Mouse (Mus musculus) heart, adult 2 months (tissue): Measurements from ENCODE around the gene Micall2. TPM values are rescaled to one million over a fixed set of nuclear protein-coding genes. Genes with fewer than 3 reads are reported as not detected.

ENCODE experiments used
- DNase-seq, 2 experiments: peaks; one replicate each; pipeline ENCODE4 v3.0.0; 2021
- H3K27ac ChIP-seq: fragments of 200-600 bp; 2 replicates; pipeline ENCODE4 v1.8.1; 2022
- H3K27me3 ChIP-seq: fragments of 200-500 bp; 2 replicates; pipeline ENCODE4 v1.6.1; 2012; ENCODE audit warnings: mild to moderate bottlenecking, low read length, inconsistent platforms, mixed read lengths; ENCODE audit not compliant: control insufficient read depth, insufficient read depth
- H3K36me3 ChIP-seq: fragments of 200-500 bp; 2 replicates; pipeline ENCODE4 v1.6.1; 2012; ENCODE audit warnings: low read length, inconsistent platforms; ENCODE audit not compliant: control insufficient read depth, insufficient read depth
- H3K4me1 ChIP-seq: fragments of 200-500 bp; 2 replicates; pipeline ENCODE4 v1.6.1; 2011; ENCODE audit warnings: low read length; ENCODE audit not compliant: control insufficient read depth, insufficient read depth
- H3K4me3 ChIP-seq: fragments of 200-600 bp; 2 replicates; pipeline ENCODE4 v1.8.1; 2022
- H3K79me2 ChIP-seq: fragments of 200-500 bp; replicated peaks from 2 replicates; pipeline ENCODE4 v1.6.1; 2012; ENCODE audit warnings: mild to moderate bottlenecking, inconsistent platforms, low read length, moderate library complexity, mixed read lengths; ENCODE audit not compliant: control insufficient read depth, insufficient read depth
- H3K9ac ChIP-seq: fragments of 200-500 bp; 2 replicates; pipeline ENCODE4 v1.6.1; 2012; ENCODE audit warnings: low read depth, mild to moderate bottlenecking, control low read depth, inconsistent platforms, low read length, mixed read lengths
- CTCF ChIP-seq: fragments of 200-600 bp; IDR thresholded peaks from 2 replicates; pipeline ENCODE4 v1.8.1; 2022; ENCODE audit warnings: antibody characterized with exemption, mild to moderate bottlenecking, moderate library complexity
- EP300 ChIP-seq: fragments of 200-500 bp; IDR thresholded peaks from 2 replicates; pipeline ENCODE4 v1.6.1; 2011; ENCODE audit warnings: low read depth, low read length, control low read depth; ENCODE audit not compliant: insufficient read depth
- POLR2A ChIP-seq: fragments of 200-500 bp; IDR thresholded peaks from 2 replicates; pipeline ENCODE4 v1.6.1; 2011; ENCODE audit warnings: mild to moderate bottlenecking, low read depth, low read length, control low read depth; ENCODE audit not compliant: insufficient read depth
- WGBS: fragments of 180-500 bp; shearing (Covaris S2); methylation state at CpG from one replicate; pipeline ENCODE4 v1.1.7; 2018; 5-methylcytosine and 5-hydroxymethylcytosine counted together
- intact Hi-C: fragments of 180-260 bp; cut with DNase I; formaldehyde crosslinking; loops from one replicate; pipeline ENCODE4 v1.15.1; 2025
- polyA plus RNA-seq: library from polyadenylated mRNA; depleted of rRNA; stranded (reverse); fragments of >200 nt; gene quantifications from 2 replicates; pipeline ENCODE4 v1.2.3, GENCODE M21; 2012
- total RNA-seq, 2 experiments: library from RNA; stranded (reverse); gene quantifications; 2 replicates each; pipeline ENCODE4 v1.2.3; 2021

Gene Micall2
- total and polyA plus RNA-seq, 3 experiments = 1.9 to 2.9 (median 2.0) TPM

DNA sequence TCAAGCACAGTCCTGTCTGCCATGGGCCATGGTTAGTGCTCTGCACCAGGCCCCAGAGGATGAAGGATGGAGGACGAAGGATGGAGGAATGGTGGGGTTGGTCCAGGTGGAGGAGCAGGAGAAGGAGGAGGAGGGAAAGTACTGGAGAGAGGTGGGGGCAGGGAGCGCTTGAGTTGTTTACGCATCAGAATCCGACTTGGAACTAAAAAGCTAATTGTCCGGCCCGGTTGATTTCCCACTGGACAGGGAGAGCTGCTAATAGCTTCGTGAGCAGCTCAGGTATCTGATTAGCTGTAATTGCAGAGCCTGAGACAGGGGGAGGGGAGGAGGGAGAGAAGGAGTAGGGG, 53.5 kb downstream of the Micall2 start:
- H3K9ac ChIP-seq = no peak overlapping the region
- 6% methylated on average over 7 of the region's 7 CpGs for WGBS
- H3K4me3 ChIP-seq = no peak overlapping the region
- TF ChIP-seq POLR2A = no peak
- TF ChIP-seq EP300 = no peak
- no peak for TF ChIP-seq CTCF
- no peak for DNase-seq
- no peaks in the 10 kb centered on the region for H3K36me3 ChIP-seq
- H3K79me2 ChIP-seq = no peaks in the 10 kb centered on the region
- intact Hi-C loops = no loop called here
- no peaks in the 10 kb centered on the region for H3K4me1 ChIP-seq
- H3K27ac ChIP-seq = no peak overlapping the region
- peaks cover 4% of the 10 kb centered on the region; the same call in 1 of the 2 replicates for H3K27me3 ChIP-seq

DNA sequence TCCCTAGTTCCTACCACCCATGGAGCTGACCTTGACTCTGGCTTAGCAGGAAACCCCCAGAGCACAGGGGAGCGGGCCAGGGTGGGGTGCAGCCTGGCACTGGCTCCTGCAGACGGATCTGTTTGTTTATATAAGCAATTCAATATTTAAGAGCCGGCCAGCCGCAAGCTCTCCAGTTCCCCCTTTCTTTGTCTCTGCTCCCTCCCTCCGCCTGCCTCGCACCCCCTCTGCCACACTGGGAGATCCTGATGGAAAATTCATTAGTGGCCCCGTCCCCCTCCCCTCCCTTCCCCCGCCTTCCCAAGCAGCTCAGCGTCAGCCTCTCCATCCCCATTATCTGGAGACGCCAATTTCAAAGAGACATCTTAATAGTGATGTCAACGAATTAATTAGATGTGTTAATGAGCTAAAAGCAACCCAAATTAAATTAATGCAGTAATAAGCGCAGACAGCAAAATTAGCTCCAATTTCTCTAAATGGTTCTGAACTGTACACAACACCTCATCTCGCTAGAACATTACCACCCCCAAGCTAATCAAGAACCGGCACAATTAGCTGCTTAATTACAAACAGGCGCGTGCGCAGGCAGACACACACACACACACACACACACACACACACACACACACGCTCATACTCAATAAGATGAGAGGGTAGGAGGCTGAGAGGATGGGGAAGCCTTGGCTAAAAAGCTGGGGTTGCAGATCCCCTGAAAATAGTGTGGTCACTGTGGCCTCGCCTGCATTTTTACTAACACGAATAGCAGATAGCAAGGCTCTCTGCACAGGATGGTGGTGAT, 54.1 kb downstream of the Micall2 start:
- Histone ChIP-seq H3K36me3 (no peaks in the 10 kb centered on the region), H3K27ac (no peak overlapping the region), H3K27me3 (peaks cover 2% of the 10 kb centered on the region; the same call in 1 of the 2 replicates), H3K9ac (no peak overlapping the region), H3K79me2 (no peaks in the 10 kb centered on the region), H3K4me3 (no peak overlapping the region), H3K4me1 (no peaks in the 10 kb centered on the region)
- no peak for DNase-seq
- no peak for TF ChIP-seq POLR2A
- TF ChIP-seq EP300 = no peak
- no peak for TF ChIP-seq CTCF
- WGBS = 8% methylated on average over 19 of the region's 20 CpGs
- intact Hi-C loops = no loop called here

DNA sequence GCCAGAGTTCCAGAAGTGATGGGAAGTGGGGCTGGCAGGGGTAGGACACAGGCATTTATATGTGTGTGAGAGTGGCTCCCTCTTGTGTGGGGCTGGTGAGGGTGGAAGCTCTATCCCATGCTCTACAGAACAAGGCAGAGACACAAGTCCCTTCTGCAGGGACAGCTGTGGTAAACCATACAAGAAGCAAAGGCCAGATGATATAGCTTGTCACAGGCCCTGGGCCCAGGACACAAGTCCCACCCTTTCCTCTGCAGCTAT, 60.5 kb downstream of the Micall2 start:
- no peak overlapping the region for H3K9ac ChIP-seq
- no peaks in the 10 kb centered on the region for H3K27me3 ChIP-seq
- H3K79me2 ChIP-seq = no peaks in the 10 kb centered on the region
- intact Hi-C loops = no loop called here
- H3K27ac ChIP-seq = no peak overlapping the region
- DNase-seq = no peak
- no peaks in the 10 kb centered on the region for H3K4me1 ChIP-seq
- H3K36me3 ChIP-seq = no peaks in the 10 kb centered on the region
- no peak overlapping the region for H3K4me3 ChIP-seq
- TF ChIP-seq POLR2A (no peak), CTCF (no peak), EP300 (no peak)

DNA sequence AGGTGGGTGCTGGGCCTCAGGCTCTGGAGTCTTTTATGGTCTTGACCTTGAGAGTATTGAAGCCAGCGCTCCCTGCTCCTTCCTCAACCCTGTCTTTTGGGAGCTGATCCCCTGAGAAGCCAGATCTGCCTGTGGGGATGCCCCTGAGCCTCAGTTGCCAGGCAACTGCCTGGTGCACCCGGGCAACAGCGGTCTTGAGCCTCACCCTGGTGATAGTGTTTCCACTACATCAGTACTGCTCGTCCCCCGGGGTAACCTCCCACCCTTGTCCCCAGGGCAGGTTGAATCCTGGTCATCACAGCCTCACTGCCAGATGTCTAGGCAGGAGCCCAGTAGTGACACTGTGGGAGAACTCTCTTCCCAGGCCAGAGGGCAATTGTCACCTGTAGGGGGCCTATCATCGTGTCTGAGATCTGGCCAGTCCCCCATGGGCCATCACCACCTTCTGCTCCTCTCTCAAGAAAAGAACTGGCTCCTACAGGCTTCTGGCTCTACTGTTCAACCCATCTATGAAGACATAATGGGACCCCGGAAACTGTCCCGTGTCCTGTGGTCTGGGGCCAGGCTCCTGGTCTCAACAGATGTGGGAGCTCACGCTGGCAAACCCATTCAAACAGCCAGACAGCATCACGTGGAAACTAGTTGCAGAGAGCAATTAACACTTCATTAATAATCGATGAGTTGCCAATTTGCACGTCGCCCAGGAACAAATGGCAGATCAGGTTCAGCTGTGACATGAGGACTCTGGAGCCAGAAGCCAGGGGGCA, 61.0 kb downstream of the Micall2 start:
- no peak for DNase-seq
- 23% methylated on average over 13 of the region's 13 CpGs for WGBS

DNA sequence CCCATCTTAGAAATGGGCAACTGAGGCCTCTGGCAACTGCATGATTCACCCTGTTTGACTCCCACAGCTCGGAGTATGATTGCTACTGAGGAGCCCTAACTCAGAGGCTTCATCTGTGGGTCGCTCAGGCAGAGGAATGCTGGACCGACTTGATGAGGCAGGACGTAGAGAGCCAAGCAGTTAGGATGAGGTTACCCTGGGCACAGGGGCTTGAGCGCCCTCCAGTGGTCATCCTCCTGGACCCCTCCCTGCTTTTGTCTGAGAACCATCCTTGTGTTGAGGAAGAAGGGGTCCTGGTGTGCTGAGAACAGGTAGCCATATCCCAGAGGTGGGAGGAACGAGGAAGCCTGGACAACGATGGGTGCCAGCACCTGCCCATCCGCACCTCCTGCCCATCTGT, 66.8 kb downstream of the Micall2 start:
- no peaks in the 10 kb centered on the region for H3K36me3 ChIP-seq
- H3K9ac ChIP-seq = no peak overlapping the region
- H3K4me3 ChIP-seq = no peak overlapping the region
- TF ChIP-seq CTCF (peak; percentile 54), POLR2A (no peak)
- DNase-seq = no peak
- H3K79me2 ChIP-seq = no peaks in the 10 kb centered on the region
- 11% methylated on average over 8 of the region's 8 CpGs for WGBS
- no peaks in the 10 kb centered on the region; the same call in 1 of the 2 replicates for H3K27me3 ChIP-seq
- intact Hi-C loops = loop anchor here (2.0 kb wide), 1 partner anchor 159 kb away; no protein-coding TSS in a partner anchor
- H3K27ac ChIP-seq = no peak overlapping the region
- no peaks in the 10 kb centered on the region for H3K4me1 ChIP-seq

More for the DNA sequence above, 61.0 kb downstream of the Micall2 start:
- TF ChIP-seq EP300 (no peak), CTCF (no peak), POLR2A (no peak)
- intact Hi-C loops = no loop called here
- H3K79me2 ChIP-seq = no peaks in the 10 kb centered on the region
- no peak overlapping the region for H3K9ac ChIP-seq
- no peaks in the 10 kb centered on the region for H3K36me3 ChIP-seq
- no peak overlapping the region for H3K4me3 ChIP-seq
- no peak overlapping the region for H3K27ac ChIP-seq
- H3K4me1 ChIP-seq = no peaks in the 10 kb centered on the region
- no peaks in the 10 kb centered on the region for H3K27me3 ChIP-seq

DNA sequence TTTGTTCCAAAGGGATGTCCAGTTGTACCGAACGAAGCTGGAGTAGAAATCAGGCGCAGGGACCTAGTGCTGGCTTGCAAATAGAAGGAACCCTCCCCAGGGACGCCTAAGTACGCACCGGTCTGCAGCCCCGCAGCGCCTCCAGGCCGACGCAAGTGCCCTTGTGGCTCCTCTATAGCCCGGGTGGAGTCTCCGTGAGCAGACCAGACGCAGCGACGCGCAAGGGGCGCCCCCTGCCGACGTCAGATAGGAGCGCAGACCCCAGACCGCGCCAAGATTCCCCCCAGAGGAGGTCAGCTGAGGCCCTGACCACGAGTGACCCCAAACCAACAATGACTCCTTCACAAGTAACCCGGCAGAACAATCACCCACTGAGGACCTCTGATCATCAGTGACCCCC, 67.6 kb downstream of the Micall2 start:
- H3K4me1 ChIP-seq = no peaks in the 10 kb centered on the region
- no peak overlapping the region for H3K4me3 ChIP-seq
- intact Hi-C loops = loop anchor here (1.0 to 2.0 kb wide), 2 partner anchors 132 to 158 kb away; no protein-coding TSS in a partner anchor
- no peak overlapping the region for H3K9ac ChIP-seq
- no peaks in the 10 kb centered on the region; the same call in 1 of the 2 replicates for H3K27me3 ChIP-seq
- DNase-seq = peak; percentile 52 to 73
- H3K27ac ChIP-seq = no peak overlapping the region
- TF ChIP-seq EP300 (no peak), CTCF (peak; percentile 87), POLR2A (no peak)
- no peaks in the 10 kb centered on the region for H3K79me2 ChIP-seq
- H3K36me3 ChIP-seq = no peaks in the 10 kb centered on the region
- WGBS = 1% methylated on average over 24 of the region's 24 CpGs
